Mouse (Mus musculus): ENCODE data around the gene Olfr934.

Olfr934 gene

DNA sequence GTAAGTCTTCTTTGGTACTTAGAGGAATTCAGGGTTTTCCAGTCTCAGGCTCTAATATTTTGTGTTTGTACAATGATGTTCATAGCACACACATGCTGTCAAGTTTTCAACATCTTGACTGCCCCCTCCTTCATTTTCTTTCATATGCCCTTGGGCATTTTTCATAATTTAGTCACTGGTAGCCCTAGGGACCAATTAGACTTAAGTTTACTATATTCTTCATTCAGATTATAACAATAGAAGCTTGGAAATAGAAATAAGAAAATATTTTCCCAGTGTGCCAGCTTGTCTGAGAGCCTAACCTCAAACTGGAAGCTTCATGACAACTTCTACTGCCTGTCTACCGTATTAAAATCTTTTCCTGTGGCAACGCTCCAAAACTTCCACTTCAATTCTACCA is at the start of gene Olfr934:
TSS of gene Olfr934 (minus strand) at position 101 of the 400 bp plus-strand sequence.
- DNase-seq = no peak

DNA sequence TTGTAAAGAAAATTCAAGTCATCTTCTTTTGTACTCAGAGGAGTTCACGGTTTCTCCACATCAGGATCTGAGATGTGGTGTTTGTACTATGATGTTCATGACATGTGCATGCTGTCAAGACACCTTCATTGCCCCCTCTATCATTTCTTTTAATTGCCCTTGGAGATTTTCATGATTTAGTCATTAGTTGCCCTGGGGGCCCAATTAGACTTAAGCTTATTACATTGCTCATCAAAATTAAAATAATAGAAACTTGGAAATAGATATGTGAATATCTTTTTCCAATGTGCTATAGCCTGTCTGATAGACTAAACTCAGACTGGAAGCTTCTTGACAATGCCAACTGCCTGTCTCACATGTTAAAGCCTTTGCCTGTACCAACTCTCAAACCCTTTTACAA is 35.2 kb upstream of the Olfr934 start, which contains the start of gene Olfr146:
TSS of gene Olfr146 (minus strand) at position 101 of the 400 bp plus-strand sequence.
- DNase-seq = no peak

DNA sequence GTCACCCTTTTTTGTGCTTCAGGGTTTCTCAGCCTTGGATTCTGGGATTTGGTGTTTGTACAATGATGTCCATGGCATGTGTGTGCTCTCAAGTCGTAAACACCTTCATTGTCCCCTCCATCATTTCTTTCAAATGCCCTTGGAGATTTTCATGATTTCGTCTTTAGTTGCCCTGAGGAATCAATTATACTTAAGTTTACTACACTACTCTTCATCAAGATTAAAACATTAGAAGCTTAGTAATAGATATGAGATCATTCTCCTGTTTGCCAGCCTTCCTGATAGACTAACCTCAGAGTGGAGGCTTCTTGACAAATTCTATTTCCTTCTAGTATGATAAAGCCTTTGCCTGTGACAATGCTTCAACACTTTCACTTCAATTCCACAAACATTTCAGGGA is 11.5 kb upstream of the Olfr934 start, which contains the start of gene Olfr935:
TSS of gene Olfr935 (minus strand) at position 101 of the 400 bp plus-strand sequence.
- no peak for DNase-seq

DNA sequence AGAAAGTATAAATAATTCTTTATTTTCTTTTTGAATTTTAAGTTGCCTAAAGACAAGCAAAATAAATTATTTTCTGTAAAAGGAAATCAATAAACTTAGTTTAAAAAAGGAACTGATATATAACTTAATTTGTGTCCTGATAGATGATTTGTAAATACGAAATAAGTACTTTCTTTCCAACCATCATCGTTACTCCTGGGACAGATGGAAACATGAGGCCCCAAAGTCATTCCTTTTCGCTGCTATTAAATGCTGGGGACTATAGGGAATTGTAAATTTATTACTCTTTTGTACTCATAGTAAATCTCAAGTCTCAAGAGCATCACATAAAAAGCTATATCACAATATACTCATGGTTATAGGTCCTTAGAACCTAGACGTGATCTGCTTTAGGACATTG is 16.1 kb downstream of the Olfr934 start, which contains the start of gene Olfr933:
TSS of gene Olfr933 (plus strand) at position 301 of the 400 bp plus-strand sequence.
- no peak for DNase-seq

DNA sequence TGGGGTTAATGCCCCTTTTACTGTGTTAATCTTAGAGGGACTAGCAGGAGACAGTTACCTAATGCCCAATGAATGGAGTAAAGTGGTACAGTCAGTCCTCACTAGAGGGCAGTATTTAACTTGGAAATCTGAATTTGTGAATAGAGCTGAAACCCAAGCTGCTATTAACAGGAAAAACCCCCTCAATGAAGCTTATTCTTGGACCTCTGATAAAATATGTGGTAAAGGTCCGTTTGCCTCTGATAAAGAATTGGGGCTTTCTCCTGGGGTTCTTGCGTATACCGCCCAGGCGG is 34.0 kb downstream of the Olfr934 start:
- DNase-seq = no peak

DNA sequence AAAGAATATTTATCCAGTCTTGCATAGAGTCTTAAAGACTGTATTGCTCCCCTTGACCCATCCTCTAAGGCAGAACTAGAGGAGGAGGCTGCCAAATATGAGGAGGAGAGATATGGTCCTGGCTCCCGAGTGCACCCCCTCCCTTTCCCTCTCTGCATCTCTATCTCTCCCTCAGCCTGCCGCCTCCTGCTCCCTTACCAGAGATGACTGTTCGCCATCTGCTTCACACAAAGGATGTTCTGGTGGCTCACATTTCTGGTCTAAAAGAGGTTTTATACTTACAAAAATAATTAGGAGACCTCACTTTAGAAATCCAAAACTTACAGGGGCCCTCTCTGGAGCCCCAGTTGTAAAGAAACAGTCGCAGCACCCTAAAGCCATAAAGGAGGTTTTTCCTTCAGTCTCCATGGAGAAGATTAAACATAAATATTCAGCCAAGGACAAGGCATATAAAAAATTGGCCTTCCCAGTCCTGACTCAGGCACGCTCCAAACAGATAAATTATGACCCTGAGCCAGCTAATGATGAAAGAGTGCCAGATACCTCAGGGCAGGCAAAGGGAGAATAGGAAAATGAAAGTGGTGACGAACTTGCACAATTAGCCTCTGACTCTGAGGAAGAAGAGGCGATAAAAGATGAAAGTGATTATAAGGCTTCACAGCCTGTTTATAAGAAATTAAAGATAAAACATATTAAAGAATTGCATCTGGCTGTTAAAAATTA is 34.6 kb downstream of the Olfr934 start:
- DNase-seq = no peak
